Mouse (Mus musculus): ENCODE measurements around the gene Dennd1a. TPM values are rescaled to one million over a fixed set of nuclear protein-coding genes. Genes with fewer than 3 reads are reported as not detected.

Dennd1a gene
- polyA plus RNA-seq, 1 experiment from 2014 or later: 17.3 TPM

- H3K27me3 ChIP-seq (ENCODE audit: poor library complexity, severe bottlenecking): no peaks in the 10 kb centered on the region
- WGBS: 58% methylated on average over 2 of the region's 2 CpGs
- peak overlapping the region; percentile 78; the same call in 1 of the 2 replicates for H3K4me3 ChIP-seq
- H3K36me3 ChIP-seq (replicated peaks): no peaks in the 10 kb centered on the region
- H3K27ac ChIP-seq: no peak overlapping the region
- DNase-seq (ENCODE audit: extremely low spot score, low spot score): no peak
- H3K9me3 ChIP-seq: no peaks in the 10 kb centered on the region
- H3K4me1 ChIP-seq: peaks cover 48% of the 10 kb centered on the region
Observed at GRCm38 (mm10) chr2:38288226-38288625, 1.0 kb upstream of the Dennd1a start.

DNA sequence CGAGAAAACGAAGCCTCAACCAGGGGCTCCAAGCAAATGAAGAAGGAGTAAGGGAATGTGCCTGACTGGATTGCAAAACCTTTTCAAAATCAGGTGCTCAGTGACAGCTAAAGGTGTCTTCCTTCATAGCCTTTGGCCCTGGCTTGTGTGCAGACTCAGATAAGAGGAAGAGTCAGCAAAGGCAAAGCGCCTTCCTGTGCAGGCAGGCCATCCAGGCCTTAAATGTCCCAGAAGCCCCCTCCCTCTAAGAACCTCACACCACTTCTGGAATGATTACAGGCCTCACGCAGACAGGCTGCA, 807 bp downstream of the Dennd1a start:
- Histone ChIP-seq H3K27ac (peak overlapping the region; percentile 97), H3K36me3 (replicated peaks) (no peaks in the 10 kb centered on the region), H3K9me3 (no peaks in the 10 kb centered on the region), H3K4me3 (peak overlapping the region; percentile 78), H3K4me1 (peaks cover 50% of the 10 kb centered on the region), H3K27me3 (ENCODE audit: poor library complexity, severe bottlenecking) (no peaks in the 10 kb centered on the region)
- no peak for DNase-seq (ENCODE audit: extremely low spot score, low spot score)
- 14% methylated on average over 4 of the region's 4 CpGs for WGBS

GRCm38 (mm10) chr2:38285781-38286432, 1.3 kb downstream of the Dennd1a start:
- no peak for DNase-seq (ENCODE audit: extremely low spot score, low spot score)
- H3K36me3 ChIP-seq (replicated peaks): no peaks in the 10 kb centered on the region
- peaks cover 50% of the 10 kb centered on the region for H3K4me1 ChIP-seq
- H3K9me3 ChIP-seq: no peaks in the 10 kb centered on the region
- no peaks in the 10 kb centered on the region for H3K27me3 ChIP-seq (ENCODE audit: poor library complexity, severe bottlenecking)
- peak overlapping the region; percentile 97; the same call in 1 of the 2 replicates for H3K27ac ChIP-seq
- 79% methylated on average over 4 of the region's 4 CpGs for WGBS
- H3K4me3 ChIP-seq: peak overlapping the region; percentile 78

GRCm38 (mm10) chr2:38283961-38284360, 3.2 kb downstream of the Dennd1a start:
- Histone ChIP-seq H3K36me3 (replicated peaks) (no peaks in the 10 kb centered on the region), H3K27ac (no peak overlapping the region), H3K9me3 (no peaks in the 10 kb centered on the region), H3K27me3 (ENCODE audit: poor library complexity, severe bottlenecking) (no peaks in the 10 kb centered on the region), H3K4me3 (no peak overlapping the region), H3K4me1 (peaks cover 50% of the 10 kb centered on the region)
- DNase-seq (ENCODE audit: extremely low spot score, low spot score): no peak
- WGBS: 86% methylated on average over 1 of the region's 1 CpGs

DNA sequence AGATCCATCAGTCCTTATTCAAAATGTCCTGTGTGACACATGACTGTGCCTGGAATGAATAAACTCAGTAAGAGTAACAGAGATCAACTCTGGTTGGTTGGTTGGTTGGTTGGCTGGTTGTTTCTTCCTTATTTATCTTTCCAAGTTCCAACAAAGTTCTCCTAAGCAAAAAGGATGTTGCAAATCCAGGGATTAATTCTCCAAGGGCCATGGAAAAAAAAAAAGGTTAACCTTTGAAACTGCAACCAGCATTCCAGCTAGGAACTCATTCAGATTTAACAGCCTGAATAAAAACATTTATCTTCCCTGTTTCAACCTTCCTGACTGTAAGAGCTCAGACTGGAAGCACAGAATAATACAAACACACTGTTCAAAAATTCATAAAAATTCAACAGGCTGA, 6.8 kb downstream of the Dennd1a start:
- H3K4me1 ChIP-seq: peaks cover 20% of the 10 kb centered on the region
- no peaks in the 10 kb centered on the region for H3K9me3 ChIP-seq
- no peak for DNase-seq (ENCODE audit: extremely low spot score, low spot score)
- H3K27me3 ChIP-seq (ENCODE audit: poor library complexity, severe bottlenecking): no peaks in the 10 kb centered on the region
- no peaks in the 10 kb centered on the region for H3K36me3 ChIP-seq (replicated peaks)
- no peak overlapping the region for H3K27ac ChIP-seq
- no peak overlapping the region for H3K4me3 ChIP-seq

DNA sequence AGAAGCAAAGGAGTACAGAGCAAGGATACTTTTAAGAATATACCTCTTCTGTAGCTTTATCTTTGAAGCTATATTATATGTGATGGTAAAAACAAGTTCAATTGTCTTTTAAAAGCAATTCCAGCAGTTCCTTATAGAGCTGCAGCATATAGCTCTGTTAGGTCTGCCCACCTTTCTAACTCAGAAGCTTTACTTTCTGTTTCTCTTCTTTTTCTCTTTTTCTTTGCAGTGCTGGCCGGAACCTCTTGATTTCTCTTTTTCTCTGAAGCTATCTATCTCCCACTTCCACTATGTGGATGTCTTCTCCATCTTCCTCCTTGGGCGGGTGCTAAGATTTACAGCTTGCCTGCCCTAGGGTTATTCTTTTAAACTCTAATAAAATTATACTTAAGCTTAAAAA, 12.2 kb downstream of the Dennd1a start:
- Histone ChIP-seq H3K4me1 (no peaks in the 10 kb centered on the region), H3K27ac (no peak overlapping the region), H3K27me3 (ENCODE audit: poor library complexity, severe bottlenecking) (no peaks in the 10 kb centered on the region), H3K4me3 (no peak overlapping the region), H3K9me3 (no peaks in the 10 kb centered on the region), H3K36me3 (replicated peaks) (no peaks in the 10 kb centered on the region)
- no peak for DNase-seq (ENCODE audit: extremely low spot score, low spot score)
- 97% methylated on average over 2 of the region's 2 CpGs for WGBS

- Histone ChIP-seq H3K27me3 (ENCODE audit: poor library complexity, severe bottlenecking) (no peaks in the 10 kb centered on the region), H3K4me3 (no peak overlapping the region), H3K9me3 (no peaks in the 10 kb centered on the region), H3K27ac (no peak overlapping the region), H3K36me3 (replicated peaks) (peaks cover 3% of the 10 kb centered on the region; the same call in 1 of the 2 replicates), H3K4me1 (peaks cover 8% of the 10 kb centered on the region)
- DNase-seq (ENCODE audit: extremely low spot score, low spot score): no peak
- 91% methylated on average over 2 of the region's 2 CpGs for WGBS
Observed at GRCm38 (mm10) chr2:38263653-38264052, 23.5 kb downstream of the Dennd1a start.

GRCm38 (mm10) chr2:38259052-38259451, 28.1 kb downstream of the Dennd1a start:
- Histone ChIP-seq H3K27ac (no peak overlapping the region), H3K9me3 (no peaks in the 10 kb centered on the region), H3K4me1 (peaks cover 8% of the 10 kb centered on the region), H3K4me3 (no peak overlapping the region), H3K36me3 (replicated peaks) (no peaks in the 10 kb centered on the region), H3K27me3 (ENCODE audit: poor library complexity, severe bottlenecking) (no peaks in the 10 kb centered on the region)
- DNase-seq (ENCODE audit: extremely low spot score, low spot score): no peak

DNA sequence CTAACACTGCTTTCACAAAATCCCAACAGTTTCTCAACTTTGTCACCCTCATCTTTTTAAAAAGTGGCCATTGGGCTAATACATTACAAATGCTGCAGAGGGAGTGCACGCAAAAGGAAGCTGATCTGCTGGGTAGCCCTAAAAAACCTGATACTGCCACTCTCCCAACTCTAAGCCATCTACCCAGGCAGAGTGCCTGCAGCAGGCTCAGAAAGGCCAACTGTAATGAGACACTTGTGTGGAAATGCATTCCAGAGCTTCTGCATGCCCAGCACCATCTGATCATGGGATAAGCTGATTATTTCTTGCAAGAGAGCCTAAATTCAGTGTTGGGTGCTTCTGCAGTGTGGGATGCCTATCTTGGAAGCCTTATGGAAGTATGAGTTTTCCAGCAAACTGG, 49.6 kb downstream of the Dennd1a start:
- Histone ChIP-seq H3K4me1 (peaks cover 28% of the 10 kb centered on the region), H3K9me3 (no peaks in the 10 kb centered on the region), H3K36me3 (replicated peaks) (peaks cover 3% of the 10 kb centered on the region; the same call in 1 of the 2 replicates), H3K27ac (no peak overlapping the region), H3K4me3 (no peak overlapping the region), H3K27me3 (ENCODE audit: poor library complexity, severe bottlenecking) (no peaks in the 10 kb centered on the region)
- no peak for DNase-seq (ENCODE audit: extremely low spot score, low spot score)
- WGBS: 53% methylated on average over 1 of the region's 1 CpGs

GRCm38 (mm10) chr2:38235593-38235992, 51.6 kb downstream of the Dennd1a start:
- Histone ChIP-seq H3K27me3 (ENCODE audit: poor library complexity, severe bottlenecking) (no peaks in the 10 kb centered on the region), H3K27ac (no peak overlapping the region), H3K36me3 (replicated peaks) (no peaks in the 10 kb centered on the region), H3K9me3 (no peaks in the 10 kb centered on the region), H3K4me3 (no peak overlapping the region), H3K4me1 (peaks cover 28% of the 10 kb centered on the region)
- no peak for DNase-seq (ENCODE audit: extremely low spot score, low spot score)
- 88% methylated on average over 2 of the region's 2 CpGs for WGBS

DNA sequence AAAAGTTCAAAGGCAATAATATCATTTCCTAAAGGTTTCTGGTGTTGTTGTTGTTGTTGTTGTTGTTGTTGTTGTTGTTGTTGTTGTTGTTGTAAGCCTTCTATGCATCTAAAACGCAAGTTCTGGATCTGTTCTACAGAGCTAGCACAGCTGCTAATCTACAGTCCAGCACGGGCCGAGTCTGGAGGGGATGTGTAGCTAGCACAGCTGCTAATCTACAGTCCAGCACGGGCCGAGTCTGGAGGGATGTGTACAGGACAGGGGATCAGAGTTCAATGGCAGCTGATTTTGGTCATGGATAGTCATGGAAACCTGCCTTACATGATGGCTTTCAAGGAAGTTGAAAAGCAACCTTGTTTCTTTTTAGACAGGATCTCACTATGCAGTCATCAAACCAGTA, 57.3 kb downstream of the Dennd1a start:
- no peak for DNase-seq (ENCODE audit: extremely low spot score, low spot score)
- Histone ChIP-seq H3K4me3 (no peak overlapping the region), H3K36me3 (replicated peaks) (0 out of 2 replicates have a peak, but pooled peaks cover 3% of the 10 kb centered on the region), H3K27me3 (ENCODE audit: poor library complexity, severe bottlenecking) (peaks cover 38% of the 10 kb centered on the region), H3K9me3 (no peaks in the 10 kb centered on the region), H3K27ac (no peak overlapping the region), H3K4me1 (peaks cover 8% of the 10 kb centered on the region)
- WGBS: 94% methylated on average over 5 of the region's 5 CpGs

GRCm38 (mm10) chr2:38223759-38224158, 63.4 kb downstream of the Dennd1a start:
- 13% methylated on average over 2 of the region's 2 CpGs for WGBS
- peaks cover 83% of the 10 kb centered on the region for H3K27me3 ChIP-seq (ENCODE audit: poor library complexity, severe bottlenecking)

DNA sequence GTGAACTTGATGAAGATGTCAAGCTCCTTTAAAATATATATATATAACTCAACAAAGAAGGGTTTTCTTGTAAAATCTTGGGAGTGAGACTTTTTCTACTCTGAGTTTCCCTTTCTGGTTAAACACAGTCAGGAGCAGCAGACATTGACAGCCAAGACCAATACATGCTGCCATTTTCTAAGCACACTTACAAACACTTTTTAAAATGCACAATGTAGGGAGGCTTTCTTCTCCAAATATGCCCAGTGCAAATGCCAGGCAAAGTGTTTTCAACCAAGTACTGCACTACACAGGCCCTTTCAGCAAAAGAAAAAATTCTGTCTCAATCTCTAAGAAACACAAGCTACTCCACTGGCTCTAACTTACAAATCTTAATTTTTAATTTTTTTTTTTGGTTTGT, 65.7 kb downstream of the Dennd1a start:
- H3K4me3 ChIP-seq: no peak overlapping the region
- H3K36me3 ChIP-seq (replicated peaks): 0 out of 2 replicates have a peak, but pooled peaks cover 5% of the 10 kb centered on the region
- H3K27ac ChIP-seq: peak overlapping the region; percentile 71
- no peak for DNase-seq (ENCODE audit: extremely low spot score, low spot score)
- H3K9me3 ChIP-seq: peaks cover 3% of the 10 kb centered on the region; the same call in 1 of the 2 replicates
- H3K27me3 ChIP-seq (ENCODE audit: poor library complexity, severe bottlenecking): peaks cover 82% of the 10 kb centered on the region
- peaks cover 71% of the 10 kb centered on the region for H3K4me1 ChIP-seq

More at GRCm38 (mm10) chr2:38223759-38224158, 63.4 kb downstream of the Dennd1a start:
- H3K27ac ChIP-seq: peak overlapping the region; percentile 56
- H3K36me3 ChIP-seq (replicated peaks): 0 out of 2 replicates have a peak, but pooled peaks cover 5% of the 10 kb centered on the region
- no peak overlapping the region for H3K4me3 ChIP-seq
- H3K4me1 ChIP-seq: peaks cover 68% of the 10 kb centered on the region
- DNase-seq (ENCODE audit: extremely low spot score, low spot score): no peak
- peaks cover under 1% of the 10 kb centered on the region; the same call in 1 of the 2 replicates for H3K9me3 ChIP-seq
